Mouse (Mus musculus) megakaryocyte, embryonic 14.5 days (primary cell): ENCODE measurements around the gene Tnk2.

Experiments used
- FLI1 ChIP-seq: IDR thresholded peaks from 2 replicates; pipeline ENCODE4 v1.6.1; 2012; ENCODE audit warnings: low read length, inconsistent platforms, mixed read lengths
- GATA1 ChIP-seq: IDR thresholded peaks from 3 replicates; pipeline ENCODE4 v1.6.1; 2012; ENCODE audit warnings: mixed read lengths, low read length, inconsistent platforms, borderline replicate concordance

DNA sequence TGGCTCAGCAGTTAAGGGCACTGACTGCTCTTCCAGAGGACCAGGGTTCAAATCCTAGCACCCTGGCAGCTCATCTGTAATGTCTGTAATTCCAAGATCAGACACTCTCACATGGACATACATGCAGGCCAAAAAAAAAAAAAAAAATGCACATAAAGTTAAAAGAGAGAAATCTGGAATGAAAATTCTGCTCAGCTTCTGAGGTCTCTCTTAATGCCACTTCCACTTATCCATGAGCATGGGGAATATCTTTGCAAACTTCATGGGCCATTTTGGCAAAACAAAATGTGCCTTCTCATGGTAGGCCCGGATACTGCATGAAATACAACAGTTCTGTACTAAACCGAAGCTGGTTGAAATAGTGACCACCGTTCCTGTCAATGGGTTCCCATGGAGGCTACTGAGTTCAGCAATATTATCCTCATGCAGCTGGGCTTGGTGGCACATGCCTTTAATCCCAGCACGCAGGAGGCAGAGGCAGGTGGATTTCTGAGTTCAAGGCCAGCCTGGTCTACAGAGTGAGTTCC lies 10.1 kb upstream of the Tnk2 start:
- TF ChIP-seq GATA1 (no peak), FLI1 (no peak)
